Mouse (Mus musculus) heart, embryonic 12.5 days (tissue): ENCODE measurements around the gene Tab2. TPM values are rescaled to one million over a fixed set of nuclear protein-coding genes. Genes with fewer than 3 reads are reported as not detected.

Experiments
- ATAC-seq: fragments of 200-750 bp; cut with Nextera tagmentation; 2 replicates; pipeline ENCODE4 v1.8.0; 2017; ENCODE audit warnings: moderate TSS enrichment, moderate library complexity; ENCODE audit not compliant: insufficient number of reproducible peaks, low FRiP score
- H3K27ac ChIP-seq: fragments of 300-500 bp; sonication (generic); 2 replicates; pipeline ENCODE4 v1.5.1; 2016; ENCODE audit warnings: mild to moderate bottlenecking, moderate library complexity; ENCODE audit not compliant: poor library complexity, severe bottlenecking
- H3K27me3 ChIP-seq: fragments of 300-500 bp; sonication (generic); replicated peaks from 2 replicates; pipeline ENCODE4 v1.6.1; 2016; ENCODE audit warnings: mild to moderate bottlenecking, moderate library complexity
- H3K36me3 ChIP-seq: fragments of 300-500 bp; sonication (generic); 2 replicates; pipeline ENCODE4 v1.6.1; 2016; ENCODE audit warnings: mild to moderate bottlenecking, moderate library complexity
- H3K4me1 ChIP-seq: fragments of 300-500 bp; sonication (generic); replicated peaks from 2 replicates; pipeline ENCODE4 v1.6.1; 2016; ENCODE audit warnings: mild to moderate bottlenecking
- H3K4me2 ChIP-seq: fragments of 300-500 bp; sonication (generic); 2 replicates; pipeline ENCODE4 v1.6.1; 2016; ENCODE audit warnings: mild to moderate bottlenecking, moderate library complexity
- H3K4me3 ChIP-seq: fragments of 300-500 bp; sonication (generic); 2 replicates; pipeline ENCODE4 v1.5.1; 2016; ENCODE audit warnings: mild to moderate bottlenecking
- H3K9ac ChIP-seq: fragments of 300-500 bp; sonication (generic); 2 replicates; pipeline ENCODE4 v1.6.1; 2016; ENCODE audit warnings: mild to moderate bottlenecking, moderate library complexity
- H3K9me3 ChIP-seq: fragments of 300-500 bp; sonication (generic); replicated peaks from 2 replicates; pipeline ENCODE4 v1.6.1; 2016; ENCODE audit warnings: mild to moderate bottlenecking, moderate library complexity
- WGBS: fragments of 180-500 bp; shearing (Covaris S2); methylation state at CpG from one replicate; pipeline ENCODE4 v1.1.7; 2016; 5-methylcytosine and 5-hydroxymethylcytosine counted together
- polyA plus RNA-seq: library from polyadenylated mRNA; unstranded; fragments of >200 nt; fragmentation: Nextera tagmentation; extraction: Ambion mirVana; gene quantifications from 2 replicates; pipeline ENCODE4 v1.2.1, GENCODE M21; 2016

Gene Tab2
- polyA plus RNA-seq, 1 experiment from 2014 or later, result 24.0 TPM

DNA sequence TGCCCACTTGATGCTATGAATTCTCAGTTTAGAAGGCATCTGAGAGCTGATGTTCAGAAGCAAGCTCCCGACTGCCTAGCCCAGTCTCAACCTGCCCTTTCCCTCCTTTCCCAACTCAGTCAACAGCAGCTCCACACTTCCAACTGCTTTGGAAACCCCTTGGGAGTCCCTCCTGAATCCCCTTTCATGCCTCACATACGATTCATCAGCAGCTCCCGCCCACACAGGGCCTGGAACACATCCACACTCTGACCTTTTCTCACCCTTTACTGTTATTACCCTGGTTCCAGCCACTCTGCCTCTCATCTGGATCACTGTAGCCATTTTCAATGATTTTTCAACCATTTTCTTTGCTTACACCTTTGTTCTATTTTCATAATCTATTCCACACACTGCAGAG lies 13.0 kb downstream of the Tab2 start:
- Histone ChIP-seq H3K4me3 (no peak overlapping the region), H3K27me3 (no peaks in the 10 kb centered on the region), H3K9me3 (no peaks in the 10 kb centered on the region), H3K4me1 (peaks cover 21% of the 10 kb centered on the region), H3K27ac (no peak overlapping the region), H3K9ac (no peak overlapping the region), H3K4me2 (peak overlapping the region; percentile 11; the same call in 1 of the 2 replicates), H3K36me3 (peaks cover 4% of the 10 kb centered on the region)
- no peak for ATAC-seq
- WGBS, result 17% methylated on average over 3 of the region's 3 CpGs

- Histone ChIP-seq H3K4me3 (no peak overlapping the region), H3K9ac (no peak overlapping the region), H3K9me3 (no peaks in the 10 kb centered on the region), H3K27ac (no peak overlapping the region), H3K4me2 (no peak overlapping the region), H3K36me3 (peaks cover 5% of the 10 kb centered on the region; the same call in 1 of the 2 replicates), H3K4me1 (peaks cover 31% of the 10 kb centered on the region), H3K27me3 (no peaks in the 10 kb centered on the region)
- no peak for ATAC-seq
- WGBS, result 85% methylated on average over 6 of the region's 6 CpGs
Measured at GRCm38 (mm10) chr10:7936556-7937192, 19.4 kb downstream of the Tab2 start.

GRCm38 (mm10) chr10:7932958-7933357 lies 23.1 kb downstream of the Tab2 start:
- no peak overlapping the region for H3K27ac ChIP-seq
- no peaks in the 10 kb centered on the region for H3K9me3 ChIP-seq
- H3K9ac ChIP-seq, result no peak overlapping the region
- WGBS, result 83% methylated on average over 2 of the region's 2 CpGs
- H3K4me3 ChIP-seq, result no peak overlapping the region
- no peaks in the 10 kb centered on the region for H3K27me3 ChIP-seq
- ATAC-seq, result no peak
- H3K36me3 ChIP-seq, result 0 out of 2 replicates have a peak, but pooled peaks cover 5% of the 10 kb centered on the region
- no peak overlapping the region for H3K4me2 ChIP-seq
- H3K4me1 ChIP-seq, result peaks cover 25% of the 10 kb centered on the region

- Histone ChIP-seq H3K4me3 (no peak overlapping the region), H3K27ac (no peak overlapping the region), H3K36me3 (0 out of 2 replicates have a peak, but pooled peaks cover 5% of the 10 kb centered on the region), H3K9ac (no peak overlapping the region), H3K27me3 (no peaks in the 10 kb centered on the region), H3K4me2 (no peak overlapping the region), H3K9me3 (no peaks in the 10 kb centered on the region), H3K4me1 (peaks cover 24% of the 10 kb centered on the region; the same call in 1 of the 2 replicates)
- ATAC-seq, result no peak
- 83% methylated on average over 9 of the region's 9 CpGs for WGBS
Measured at GRCm38 (mm10) chr10:7928996-7929395, 27.0 kb downstream of the Tab2 start.

DNA sequence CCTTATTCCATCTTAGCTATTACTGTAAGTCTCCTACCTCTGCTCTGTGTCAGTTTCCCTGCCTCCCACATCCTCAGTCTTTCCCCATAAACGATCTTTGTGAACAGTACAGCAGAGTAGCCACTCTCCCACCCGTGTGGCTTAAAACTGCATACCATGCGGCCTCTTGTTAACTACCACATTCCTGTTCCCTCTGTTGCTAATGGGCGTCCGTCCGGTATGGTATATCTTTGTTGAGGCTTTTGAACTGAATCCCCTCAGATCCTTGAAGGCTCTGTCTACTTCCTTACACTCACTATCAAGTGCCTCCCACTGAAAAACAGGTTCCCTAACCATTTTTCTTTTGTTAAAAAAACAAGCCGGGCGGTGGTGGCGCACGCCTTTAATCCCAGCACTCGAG lies 30.5 kb downstream of the Tab2 start:
- no peak for ATAC-seq

DNA sequence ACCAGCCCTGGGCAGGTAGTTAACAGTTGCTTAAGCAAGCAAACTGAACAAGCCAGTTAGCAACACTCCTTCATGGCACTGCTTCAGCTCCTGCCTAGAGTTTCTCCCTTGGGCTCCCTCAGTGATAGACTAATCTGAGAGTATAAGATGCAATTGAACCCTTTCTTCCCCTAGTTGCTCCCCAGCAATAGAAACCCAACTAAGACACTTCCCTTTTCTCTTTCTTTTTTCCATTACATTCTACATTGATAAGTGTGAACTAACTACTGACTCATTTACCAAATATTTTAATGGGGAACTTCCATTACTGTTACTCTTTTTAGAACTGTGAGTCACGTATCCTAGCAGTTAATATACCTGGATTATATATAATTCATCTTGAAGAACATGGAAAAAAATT lies 32.6 kb downstream of the Tab2 start:
- no peaks in the 10 kb centered on the region for H3K27me3 ChIP-seq
- no peak overlapping the region for H3K4me2 ChIP-seq
- 0 out of 2 replicates have a peak, but pooled peaks cover 15% of the 10 kb centered on the region for H3K4me1 ChIP-seq
- ATAC-seq, result no peak
- no peak overlapping the region for H3K27ac ChIP-seq
- 89% methylated on average over 1 of the region's 1 CpGs for WGBS
- no peak overlapping the region for H3K9ac ChIP-seq
- H3K4me3 ChIP-seq, result no peak overlapping the region
- peaks cover 38% of the 10 kb centered on the region for H3K36me3 ChIP-seq
- no peaks in the 10 kb centered on the region for H3K9me3 ChIP-seq

More for the DNA sequence above, 30.5 kb downstream of the Tab2 start:
- no peak overlapping the region for H3K4me2 ChIP-seq
- no peak overlapping the region for H3K9ac ChIP-seq
- H3K27ac ChIP-seq, result no peak overlapping the region
- no peaks in the 10 kb centered on the region for H3K27me3 ChIP-seq
- peaks cover 19% of the 10 kb centered on the region for H3K36me3 ChIP-seq
- peaks cover 17% of the 10 kb centered on the region; the same call in 1 of the 2 replicates for H3K4me1 ChIP-seq
- no peaks in the 10 kb centered on the region for H3K9me3 ChIP-seq
- H3K4me3 ChIP-seq, result no peak overlapping the region
- 63% methylated on average over 11 of the region's 11 CpGs for WGBS

DNA sequence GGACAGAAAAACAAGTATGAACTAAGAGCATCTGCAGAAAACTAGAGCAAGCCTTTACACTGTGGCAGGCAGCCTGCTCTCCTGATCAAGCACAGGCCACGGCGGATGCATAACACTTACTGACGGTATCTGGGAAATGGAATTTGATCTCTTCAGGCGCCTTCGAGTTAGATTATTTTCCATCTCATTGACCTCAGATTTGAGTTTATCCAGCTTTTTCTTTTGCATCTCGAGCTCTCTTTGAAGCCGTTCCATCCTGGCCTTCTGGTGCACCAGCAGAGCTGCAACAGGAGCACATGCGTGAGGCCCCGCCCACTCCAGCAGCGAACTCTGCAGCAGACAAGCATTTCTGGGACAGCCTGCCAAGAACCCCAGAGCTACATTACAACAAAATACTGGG lies 44.8 kb downstream of the Tab2 start:
- peaks cover 51% of the 10 kb centered on the region for H3K36me3 ChIP-seq
- no peaks in the 10 kb centered on the region for H3K27me3 ChIP-seq
- H3K4me1 ChIP-seq, result peaks cover 23% of the 10 kb centered on the region
- H3K9ac ChIP-seq, result no peak overlapping the region
- WGBS, result 66% methylated on average over 10 of the region's 10 CpGs
- no peak overlapping the region for H3K27ac ChIP-seq
- ATAC-seq, result no peak
- no peak overlapping the region for H3K4me3 ChIP-seq
- H3K9me3 ChIP-seq, result no peaks in the 10 kb centered on the region
- no peak overlapping the region for H3K4me2 ChIP-seq

DNA sequence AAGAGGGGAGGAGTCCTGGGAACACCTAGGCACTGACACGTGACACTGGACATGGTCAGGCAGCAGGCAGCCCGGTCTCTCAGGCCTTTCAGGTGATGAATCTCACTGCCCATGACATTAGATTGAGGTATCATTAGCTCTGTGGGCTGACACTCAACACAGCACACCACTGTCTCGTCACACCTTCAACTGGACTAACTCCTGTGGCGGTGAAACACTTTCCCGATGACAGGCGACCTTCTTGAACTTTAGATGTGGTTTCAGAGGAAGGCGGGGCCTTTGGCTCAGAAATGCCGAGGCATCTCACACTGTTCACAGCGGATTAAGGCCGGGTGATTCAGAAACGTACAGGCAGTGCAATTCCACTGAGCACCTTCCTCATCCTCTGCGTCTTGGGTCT lies 48.9 kb downstream of the Tab2 start:
- Histone ChIP-seq H3K9me3 (no peaks in the 10 kb centered on the region), H3K4me2 (no peak overlapping the region), H3K4me1 (peaks cover 7% of the 10 kb centered on the region; the same call in 1 of the 2 replicates), H3K27me3 (no peaks in the 10 kb centered on the region), H3K4me3 (no peak overlapping the region), H3K9ac (no peak overlapping the region), H3K36me3 (peaks cover 75% of the 10 kb centered on the region), H3K27ac (no peak overlapping the region)
- no peak for ATAC-seq
- WGBS, result 75% methylated on average over 12 of the region's 12 CpGs

- Histone ChIP-seq H3K36me3 (peaks cover 86% of the 10 kb centered on the region), H3K4me2 (no peak overlapping the region), H3K4me3 (no peak overlapping the region), H3K4me1 (no peaks in the 10 kb centered on the region), H3K9me3 (no peaks in the 10 kb centered on the region), H3K27me3 (no peaks in the 10 kb centered on the region), H3K27ac (no peak overlapping the region), H3K9ac (no peak overlapping the region)
- WGBS, result 95% methylated on average over 5 of the region's 5 CpGs
- ATAC-seq, result no peak
Measured at GRCm38 (mm10) chr10:7904157-7904556, 51.9 kb downstream of the Tab2 start.

DNA sequence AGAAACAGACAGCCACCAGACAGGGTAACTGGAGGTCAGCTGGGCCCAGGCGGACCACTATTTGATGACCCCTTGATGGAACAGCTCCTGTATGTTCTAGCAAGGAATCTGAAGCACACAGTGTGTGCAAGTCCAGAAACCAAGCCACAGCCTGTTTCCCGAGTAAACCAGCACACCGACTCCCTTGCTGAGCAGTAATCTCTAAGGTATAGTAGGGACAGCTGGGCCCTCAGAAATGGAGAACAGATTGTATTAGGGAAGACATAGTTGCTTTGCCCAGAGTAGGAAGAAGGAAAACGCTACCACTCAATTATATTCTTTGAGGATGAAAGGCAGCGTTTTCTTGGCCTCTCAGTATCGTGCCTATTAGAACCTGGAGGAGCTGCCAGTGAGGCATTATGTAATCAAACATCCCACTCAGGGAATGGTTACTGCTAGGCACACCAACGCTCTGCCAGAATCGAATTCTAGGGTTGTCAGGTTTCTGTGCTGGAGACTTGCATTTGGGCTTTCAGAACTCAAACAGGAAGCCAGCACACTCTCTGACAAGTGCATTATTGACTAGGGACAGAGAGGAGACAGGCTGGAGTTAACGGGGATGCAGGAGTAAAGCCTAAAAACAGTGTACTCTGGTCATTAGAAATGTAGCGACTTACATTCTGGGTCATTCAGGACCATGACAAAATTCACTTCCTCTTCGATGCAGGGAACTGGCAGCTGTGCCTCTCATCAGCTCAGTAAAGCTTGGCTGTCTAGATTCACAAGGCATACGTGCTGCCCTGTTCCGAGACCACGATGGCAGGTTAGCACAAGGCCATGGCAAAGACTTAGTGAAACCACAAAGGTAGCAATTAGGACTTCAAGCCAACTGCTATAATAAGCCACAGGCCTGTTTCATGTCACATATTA lies 55.1 kb downstream of the Tab2 start:
- Histone ChIP-seq H3K4me2 (no peak overlapping the region), H3K4me3 (no peak overlapping the region), H3K36me3 (peaks cover 62% of the 10 kb centered on the region), H3K9me3 (no peaks in the 10 kb centered on the region), H3K9ac (no peak overlapping the region), H3K27ac (no peak overlapping the region), H3K4me1 (no peaks in the 10 kb centered on the region), H3K27me3 (no peaks in the 10 kb centered on the region)
- ATAC-seq, result no peak
- 91% methylated on average over 14 of the region's 14 CpGs for WGBS

- Histone ChIP-seq H3K4me3 (no peak overlapping the region), H3K27me3 (no peaks in the 10 kb centered on the region), H3K27ac (no peak overlapping the region), H3K4me2 (no peak overlapping the region), H3K36me3 (no peaks in the 10 kb centered on the region), H3K9me3 (no peaks in the 10 kb centered on the region), H3K4me1 (no peaks in the 10 kb centered on the region), H3K9ac (no peak overlapping the region)
- WGBS, result 83% methylated on average over 11 of the region's 11 CpGs
- ATAC-seq, result no peak
Measured at GRCm38 (mm10) chr10:7888256-7888868, 67.7 kb downstream of the Tab2 start.
